Mouse (Mus musculus) E14TG2a.4 (cell line): ENCODE results near the gene Igll1.
A peak's percentile ranks its signal among the peaks of the same experiment; 100 is the strongest.

Experiments used
- H3K27me3 ChIP-seq: 2 replicates; pipeline ENCODE4 v1.6.1; 2014; ENCODE audit warnings: low read length, control low read depth; ENCODE audit not compliant: insufficient read depth
- H3K36me3 ChIP-seq: 2 replicates; pipeline ENCODE4 v1.6.1; 2014; ENCODE audit warnings: low read length, control low read depth; ENCODE audit not compliant: insufficient read depth
- H3K4me1 ChIP-seq: replicated peaks from 2 replicates; pipeline ENCODE4 v1.6.1; 2014; ENCODE audit warnings: low read depth, low read length, control low read depth
- H3K4me3 ChIP-seq: replicated peaks from 2 replicates; pipeline ENCODE4 v1.5.1; 2014; ENCODE audit warnings: mild to moderate bottlenecking, low read length
- H3K9me3 ChIP-seq: 2 replicates; pipeline ENCODE4 v1.6.1; 2014; ENCODE audit warnings: low read length, control low read depth
- CTCF ChIP-seq: conservative IDR thresholded peaks from 2 replicates; pipeline ENCODE4 v1.5.1; 2014; ENCODE audit warnings: low read length
- NANOG ChIP-seq: IDR thresholded peaks from 2 replicates; pipeline ENCODE4 v1.6.1; 2014; ENCODE audit warnings: borderline replicate concordance, low read length, mixed read lengths
- POU5F1 ChIP-seq: IDR thresholded peaks from 2 replicates; pipeline ENCODE4 v1.6.1; 2014; ENCODE audit warnings: low read length, borderline replicate concordance

Igll1 gene

GRCm38 (mm10) chr16:16826223-16826622 lies 37.6 kb downstream of the Igll1 start:
- TF ChIP-seq POU5F1 (no peak), NANOG (peak; percentile 61)
- H3K4me3 ChIP-seq: no peak overlapping the region
- peaks cover 3% of the 10 kb centered on the region for H3K9me3 ChIP-seq
- no peaks in the 10 kb centered on the region for H3K36me3 ChIP-seq
- H3K27me3 ChIP-seq: no peaks in the 10 kb centered on the region
- H3K4me1 ChIP-seq: peaks cover 38% of the 10 kb centered on the region

- H3K9me3 ChIP-seq: no peaks in the 10 kb centered on the region
- H3K36me3 ChIP-seq: no peaks in the 10 kb centered on the region
- H3K4me1 ChIP-seq: peaks cover 36% of the 10 kb centered on the region
- no peak overlapping the region for H3K4me3 ChIP-seq
- TF ChIP-seq POU5F1 (0 out of 2 replicates have a peak, but pooled peaks have one; percentile 40), NANOG (peak; percentile 69), CTCF (no peak)
- no peaks in the 10 kb centered on the region for H3K27me3 ChIP-seq
Observed at GRCm38 (mm10) chr16:16825476-16825875, 38.3 kb downstream of the Igll1 start.
